Mouse (Mus musculus) hindbrain, embryonic 16.5 days (tissue): ENCODE data around the gene Sec61a1. TPM values are rescaled to one million over a fixed set of nuclear protein-coding genes. Genes with fewer than 3 reads are reported as not detected.

Experiments used
- ATAC-seq: fragments of 200-750 bp; cut with Nextera tagmentation; 2 replicates; pipeline ENCODE4 v1.8.0; 2017; ENCODE audit warnings: moderate TSS enrichment, moderate library complexity
- H3K27ac ChIP-seq: fragments of 300-500 bp; sonication (generic); 2 replicates; pipeline ENCODE4 v1.5.1; 2014; ENCODE audit warnings: low read depth, mild to moderate bottlenecking, control low read depth, low read length, moderate library complexity
- H3K27me3 ChIP-seq: fragments of 300-500 bp; sonication (generic); replicated peaks from 2 replicates; pipeline ENCODE4 v1.6.1; 2014; ENCODE audit warnings: low read length; ENCODE audit not compliant: control insufficient read depth, insufficient read depth
- H3K36me3 ChIP-seq: fragments of 300-500 bp; sonication (generic); 2 replicates; pipeline ENCODE4 v1.6.1; 2014; ENCODE audit warnings: mild to moderate bottlenecking, low read length, moderate library complexity, mixed read lengths; ENCODE audit not compliant: control insufficient read depth, insufficient read depth
- H3K4me1 ChIP-seq: fragments of 300-500 bp; sonication (generic); 2 replicates; pipeline ENCODE4 v1.6.1; 2014; ENCODE audit warnings: low read depth, low read length; ENCODE audit not compliant: control insufficient read depth, insufficient read depth
- H3K4me2 ChIP-seq: fragments of 300-500 bp; sonication (generic); 2 replicates; pipeline ENCODE4 v1.6.1; 2014; ENCODE audit warnings: mild to moderate bottlenecking, low read length, control low read depth, moderate library complexity
- H3K4me3 ChIP-seq: fragments of 300-500 bp; sonication (generic); 2 replicates; pipeline ENCODE4 v1.5.1; 2014; ENCODE audit warnings: mild to moderate bottlenecking, low read length, control low read depth, moderate library complexity
- H3K9ac ChIP-seq: fragments of 300-500 bp; sonication (generic); 2 replicates; pipeline ENCODE4 v1.6.1; 2014; ENCODE audit warnings: low read depth, mild to moderate bottlenecking, control low read depth, low read length, moderate library complexity
- H3K9me3 ChIP-seq: fragments of 300-500 bp; sonication (generic); 2 replicates; pipeline ENCODE4 v1.6.1; 2014; ENCODE audit warnings: mild to moderate bottlenecking, low read length, moderate library complexity; ENCODE audit not compliant: control insufficient read depth
- WGBS: fragments of 180-500 bp; shearing (Covaris S2); extraction: QIAGEN DNeasy Blood & Tissue Kit; methylation state at CpG from one replicate; pipeline ENCODE4 v1.1.7; 2014; 5-methylcytosine and 5-hydroxymethylcytosine counted together
- polyA plus RNA-seq: library from polyadenylated mRNA; unstranded; fragments of >200 nt; fragmentation: Nextera tagmentation; extraction: Ambion mirVana; gene quantifications from 2 replicates; pipeline ENCODE4 v1.2.1, GENCODE M21; 2015

Gene Sec61a1
- polyA plus RNA-seq, result 155 and 169 TPM in 2 replicates

DNA sequence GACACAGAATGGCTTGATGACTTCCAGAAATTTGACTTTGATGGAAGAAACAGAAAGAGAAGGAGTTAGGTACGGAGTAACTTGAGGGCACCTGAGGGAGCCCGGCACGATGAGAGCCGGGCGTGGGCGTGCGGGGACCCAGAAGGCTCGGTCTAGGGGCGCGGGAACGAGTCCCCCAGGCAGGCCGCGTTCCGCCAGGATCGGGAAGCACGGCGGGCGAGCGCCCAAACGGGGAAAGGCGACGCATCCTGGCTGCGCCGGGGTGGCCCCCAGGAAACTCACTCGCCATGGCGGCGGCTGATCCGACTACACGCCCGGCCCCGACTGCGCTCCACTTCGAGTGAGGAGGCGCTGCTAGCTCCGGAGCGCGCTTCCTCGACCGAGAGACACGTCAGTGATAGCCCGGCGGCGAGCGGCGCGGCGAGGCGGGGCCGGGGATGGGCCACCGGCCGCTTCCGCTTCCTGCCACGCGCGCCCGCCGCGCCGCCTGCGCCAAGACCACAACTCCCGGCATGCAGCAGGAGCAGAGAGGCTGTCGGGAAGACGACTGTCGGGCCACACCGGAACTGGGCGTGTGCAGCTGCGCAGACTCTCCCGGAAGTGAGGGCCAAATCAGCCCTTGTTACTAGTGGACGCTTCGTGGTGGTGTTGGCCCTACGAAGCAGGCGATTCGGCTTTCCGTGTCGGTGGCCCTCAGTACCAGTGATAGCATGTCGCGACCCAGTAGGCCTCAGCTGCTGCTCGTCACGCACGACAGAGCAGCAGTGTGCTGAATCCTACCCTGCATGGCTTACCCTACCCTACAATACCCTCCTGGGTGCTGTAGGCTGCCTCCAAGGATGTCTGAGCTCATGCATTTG lies at the start of gene Sec61a1:
Sec61a1 (minus strand) TSS at position 502 of the 860 bp plus-strand sequence.
- WGBS, result under 1% methylated on average over 67 of the region's 80 CpGs
- H3K9me3 ChIP-seq, result no peaks in the 10 kb centered on the region

DNA sequence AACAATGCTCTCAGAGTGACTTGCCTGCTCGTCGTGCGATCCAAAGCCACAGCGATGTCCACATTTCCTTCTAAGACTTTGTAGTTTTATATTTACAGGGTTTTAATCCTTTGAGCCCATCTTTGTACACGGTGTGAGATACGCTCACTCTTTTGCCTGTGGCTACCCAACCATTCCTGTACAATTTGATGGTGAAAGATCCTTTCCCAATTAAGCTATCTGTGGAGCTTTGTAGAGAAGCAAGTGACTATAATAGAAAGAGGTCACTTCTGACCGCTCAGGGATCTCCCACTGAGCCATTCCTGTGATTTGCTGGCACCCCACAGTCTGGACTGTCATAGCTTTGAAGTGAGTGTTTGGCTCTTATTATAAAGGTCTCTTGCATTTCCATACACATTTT lies 48.0 kb upstream of the Sec61a1 start:
- Histone ChIP-seq H3K27ac (no peak overlapping the region), H3K9me3 (no peaks in the 10 kb centered on the region), H3K4me2 (0 out of 2 replicates have a peak overlapping the region, but pooled peaks have one; percentile 10), H3K27me3 (peaks cover 7% of the 10 kb centered on the region), H3K36me3 (no peaks in the 10 kb centered on the region), H3K9ac (no peak overlapping the region), H3K4me3 (no peak overlapping the region), H3K4me1 (peaks cover 4% of the 10 kb centered on the region; the same call in 1 of the 2 replicates)
- ATAC-seq, result no peak
- WGBS, result 14% methylated on average over 7 of the region's 7 CpGs

More for the DNA sequence above, at the start of gene Sec61a1:
- H3K4me3 ChIP-seq, result peak within 1 kb of the TSS; percentile 89
- H3K27me3 ChIP-seq, result no peaks in the 10 kb centered on the region
- H3K9ac ChIP-seq, result peak within 1 kb of the TSS; percentile 92
- no peaks in the 10 kb centered on the region for H3K36me3 ChIP-seq
- H3K4me2 ChIP-seq, result peak within 1 kb of the TSS; percentile 93
- peak; percentile 98 for ATAC-seq
- H3K27ac ChIP-seq, result peak within 1 kb of the TSS; percentile 92
- peaks cover 23% of the 10 kb centered on the region for H3K4me1 ChIP-seq

DNA sequence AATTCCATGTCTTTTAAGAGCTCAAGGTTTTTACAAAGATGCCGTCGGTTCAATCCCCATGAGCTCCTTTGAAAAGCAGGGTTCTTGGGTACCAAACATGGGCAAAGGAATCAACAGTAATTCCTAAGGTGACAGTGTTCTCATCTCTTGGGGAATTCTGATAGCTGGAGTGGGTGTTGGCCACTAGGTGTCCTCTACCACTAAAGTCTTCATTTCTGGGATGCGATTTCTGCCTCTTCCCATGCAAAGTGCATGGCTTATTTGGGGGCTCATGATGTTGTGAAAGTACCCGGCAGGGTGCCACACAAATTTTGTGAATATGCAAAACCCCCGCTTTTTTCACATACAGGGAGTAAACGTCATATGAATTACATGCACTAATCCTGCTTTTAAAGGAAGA lies 46.3 kb upstream of the Sec61a1 start:
- ATAC-seq, result no peak
- H3K27me3 ChIP-seq, result peaks cover 7% of the 10 kb centered on the region
- H3K36me3 ChIP-seq, result no peaks in the 10 kb centered on the region
- H3K9me3 ChIP-seq, result no peaks in the 10 kb centered on the region
- no peak overlapping the region for H3K27ac ChIP-seq
- H3K9ac ChIP-seq, result no peak overlapping the region
- 24% methylated on average over 6 of the region's 6 CpGs for WGBS
- H3K4me1 ChIP-seq, result peaks cover 4% of the 10 kb centered on the region; the same call in 1 of the 2 replicates
- H3K4me2 ChIP-seq, result no peak overlapping the region
- H3K4me3 ChIP-seq, result no peak overlapping the region

DNA sequence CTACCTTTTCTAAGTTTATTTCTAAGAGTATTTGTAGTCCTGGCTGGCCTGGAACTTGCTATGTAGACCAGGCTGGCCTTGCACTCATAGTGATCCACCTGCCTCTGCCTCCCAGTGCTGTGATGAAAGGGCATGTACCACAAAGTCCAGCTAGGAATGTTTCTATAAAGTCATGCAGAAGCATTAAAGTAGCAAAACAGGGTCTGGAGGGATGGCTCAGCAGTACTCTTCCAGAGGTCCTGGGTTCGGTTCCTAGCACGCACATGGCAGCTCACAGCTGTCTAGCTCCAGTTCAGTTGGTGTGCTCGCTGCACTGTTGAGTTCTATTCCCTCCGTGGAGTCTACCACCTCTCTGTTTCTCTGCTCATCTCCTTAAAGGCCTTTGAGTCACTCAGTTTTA lies 41.5 kb upstream of the Sec61a1 start:
- Histone ChIP-seq H3K27me3 (no peaks in the 10 kb centered on the region), H3K4me3 (no peak overlapping the region), H3K9me3 (no peaks in the 10 kb centered on the region), H3K27ac (no peak overlapping the region), H3K4me1 (no peaks in the 10 kb centered on the region), H3K36me3 (no peaks in the 10 kb centered on the region), H3K4me2 (no peak overlapping the region), H3K9ac (no peak overlapping the region)
- no peak for ATAC-seq
- WGBS, result 87% methylated on average over 4 of the region's 4 CpGs

DNA sequence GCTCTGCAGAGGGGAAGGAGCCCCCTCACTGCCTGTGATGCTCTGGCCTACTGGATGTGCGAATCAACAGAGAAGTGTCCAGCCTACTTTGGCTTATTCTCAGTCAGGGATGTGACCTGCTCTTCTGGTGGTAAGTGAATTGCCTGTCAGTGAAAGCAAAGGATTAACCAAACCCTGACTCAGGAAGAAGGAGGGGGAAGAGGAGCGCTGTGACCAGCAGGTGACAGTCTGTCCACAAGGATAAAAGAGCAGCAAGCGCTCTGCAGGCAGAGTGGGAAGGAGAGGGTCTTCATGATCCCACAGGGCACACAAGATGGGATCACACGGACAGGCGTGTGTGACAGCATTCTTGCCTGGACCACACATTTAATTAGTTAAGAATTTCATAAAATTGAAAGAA lies 41.0 kb upstream of the Sec61a1 start:
- H3K36me3 ChIP-seq, result no peaks in the 10 kb centered on the region
- 34% methylated on average over 5 of the region's 5 CpGs for WGBS
- H3K27ac ChIP-seq, result no peak overlapping the region
- H3K27me3 ChIP-seq, result no peaks in the 10 kb centered on the region
- no peak overlapping the region for H3K4me2 ChIP-seq
- ATAC-seq, result no peak; the same call in 1 of the 2 replicates
- no peaks in the 10 kb centered on the region for H3K9me3 ChIP-seq
- H3K9ac ChIP-seq, result no peak overlapping the region
- H3K4me1 ChIP-seq, result no peaks in the 10 kb centered on the region
- H3K4me3 ChIP-seq, result no peak overlapping the region

DNA sequence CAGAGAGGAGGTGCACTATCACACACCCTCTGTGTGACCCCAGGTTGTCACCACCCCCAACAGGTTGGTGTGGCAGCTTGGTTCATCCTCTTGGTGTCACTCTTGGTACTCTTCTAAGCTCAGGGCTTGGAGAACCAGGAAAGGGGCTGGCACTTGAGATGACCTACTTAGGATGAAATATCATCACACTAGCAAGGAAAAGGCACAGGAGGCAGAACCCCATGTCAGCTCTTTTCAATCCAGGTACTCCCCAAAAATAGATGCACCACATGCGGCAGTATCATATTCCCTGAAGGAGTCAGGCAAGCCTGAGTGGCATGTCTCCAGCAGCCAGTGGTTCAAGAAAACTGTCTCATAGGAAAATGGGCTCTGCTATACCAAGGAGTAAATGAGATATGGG lies 39.4 kb upstream of the Sec61a1 start:
- no peaks in the 10 kb centered on the region for H3K9me3 ChIP-seq
- no peak overlapping the region for H3K4me3 ChIP-seq
- 0 out of 2 replicates have a peak, but pooled peaks have one; percentile 42 for ATAC-seq
- no peaks in the 10 kb centered on the region for H3K36me3 ChIP-seq
- H3K9ac ChIP-seq, result no peak overlapping the region
- no peaks in the 10 kb centered on the region for H3K27me3 ChIP-seq
- H3K27ac ChIP-seq, result no peak overlapping the region
- WGBS, result 72% methylated on average over 1 of the region's 1 CpGs
- H3K4me1 ChIP-seq, result no peaks in the 10 kb centered on the region
- no peak overlapping the region for H3K4me2 ChIP-seq

DNA sequence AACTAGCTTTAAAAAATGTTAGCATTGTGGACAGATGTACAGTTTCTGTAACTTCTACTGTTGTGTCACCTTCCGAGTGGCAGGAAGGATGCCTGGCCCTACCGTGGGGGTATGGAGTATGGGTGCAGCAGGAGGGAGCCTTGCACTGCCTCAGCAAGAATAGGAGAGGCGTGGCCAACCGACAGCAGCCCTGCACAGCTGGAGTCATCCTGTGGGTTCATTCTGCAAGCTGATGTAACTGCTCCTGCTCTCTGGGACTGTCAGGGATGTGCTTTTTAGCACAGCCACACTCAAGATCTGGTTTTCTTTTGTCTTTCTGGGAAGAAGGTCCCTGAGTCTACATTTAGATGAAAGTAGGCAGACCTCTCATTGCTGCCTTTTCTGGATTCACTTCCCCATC lies 38.8 kb upstream of the Sec61a1 start:
- no peak overlapping the region for H3K4me3 ChIP-seq
- no peak for ATAC-seq

DNA sequence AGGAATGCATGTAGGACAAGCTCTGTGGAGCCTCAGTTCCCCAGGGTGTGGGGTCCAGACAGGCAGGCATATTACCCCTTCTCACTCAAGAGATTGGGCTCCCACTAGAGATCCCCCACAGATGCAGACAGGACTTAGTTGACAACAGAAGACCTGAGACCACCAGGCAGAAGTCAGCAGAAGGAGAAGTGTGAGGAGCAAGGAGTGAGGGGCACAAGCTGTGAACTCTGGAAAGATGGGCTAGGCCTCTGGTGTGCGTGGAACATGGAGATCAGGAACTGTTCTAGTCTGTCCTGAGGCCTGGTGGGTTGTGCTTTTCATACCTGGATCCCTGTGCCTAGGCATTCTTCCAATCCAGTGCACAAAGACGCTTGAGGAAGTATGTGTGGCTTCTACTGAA lies 31.2 kb upstream of the Sec61a1 start:
- no peak for ATAC-seq
- Histone ChIP-seq H3K27ac (no peak overlapping the region), H3K27me3 (no peaks in the 10 kb centered on the region), H3K9ac (no peak overlapping the region; the same call in 1 of the 2 replicates), H3K4me3 (no peak overlapping the region), H3K36me3 (no peaks in the 10 kb centered on the region), H3K4me1 (peaks cover 8% of the 10 kb centered on the region), H3K9me3 (no peaks in the 10 kb centered on the region), H3K4me2 (no peak overlapping the region)
- 88% methylated on average over 2 of the region's 2 CpGs for WGBS

More for the DNA sequence above, 38.8 kb upstream of the Sec61a1 start:
- no peak overlapping the region for H3K4me2 ChIP-seq
- no peak overlapping the region for H3K27ac ChIP-seq
- 10% methylated on average over 4 of the region's 4 CpGs for WGBS
- H3K9ac ChIP-seq, result no peak overlapping the region
- no peaks in the 10 kb centered on the region for H3K36me3 ChIP-seq
- no peaks in the 10 kb centered on the region for H3K27me3 ChIP-seq
- no peaks in the 10 kb centered on the region for H3K9me3 ChIP-seq
- no peaks in the 10 kb centered on the region for H3K4me1 ChIP-seq

DNA sequence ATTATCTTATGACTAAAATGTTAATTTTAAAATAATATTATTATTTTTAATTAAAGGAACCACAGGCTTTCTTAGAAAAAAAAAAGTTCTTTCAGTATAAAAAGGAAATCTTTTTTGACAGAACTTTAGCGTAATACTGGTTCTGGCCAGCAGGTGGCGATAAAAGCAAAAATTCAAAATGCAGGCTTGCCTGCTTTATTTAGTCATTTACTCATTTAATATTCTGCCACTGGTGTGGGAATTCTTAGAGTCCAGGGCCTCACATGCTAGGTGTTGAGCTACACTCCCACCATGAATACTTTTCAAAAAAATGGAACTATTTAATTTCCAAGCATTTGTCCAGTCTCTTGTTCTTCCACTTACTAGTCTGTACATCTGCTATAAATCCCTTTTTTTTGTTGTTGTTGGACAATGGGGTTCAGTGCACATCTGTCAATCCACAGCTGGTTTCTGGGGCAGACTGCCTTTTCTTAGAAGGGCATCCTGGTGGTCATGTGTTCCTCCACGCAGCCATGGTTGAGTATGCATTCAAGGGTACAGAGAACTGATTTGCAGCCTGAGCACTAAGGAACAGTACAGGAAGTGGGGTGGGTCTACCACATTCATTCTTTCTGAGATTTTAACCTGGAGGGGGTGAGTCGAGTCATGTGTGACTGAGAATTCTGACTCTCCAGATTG lies 30.6 kb upstream of the Sec61a1 start:
- Histone ChIP-seq H3K4me3 (no peak overlapping the region), H3K27ac (no peak overlapping the region), H3K27me3 (no peaks in the 10 kb centered on the region), H3K9me3 (no peaks in the 10 kb centered on the region), H3K9ac (no peak overlapping the region), H3K4me1 (peaks cover 9% of the 10 kb centered on the region), H3K4me2 (no peak overlapping the region), H3K36me3 (no peaks in the 10 kb centered on the region)
- 31% methylated on average over 4 of the region's 4 CpGs for WGBS
- ATAC-seq, result 0 out of 2 replicates have a peak, but pooled peaks have one; percentile 35
